Mouse (Mus musculus): Measurements from ENCODE around the gene Fbxo8. TPM values are rescaled to one million over a fixed set of nuclear protein-coding genes. Genes with fewer than 3 reads are reported as not detected.

Fbxo8 gene
- total RNA-seq, 1 experiment from 2014 or later, result 53.9 TPM

DNA sequence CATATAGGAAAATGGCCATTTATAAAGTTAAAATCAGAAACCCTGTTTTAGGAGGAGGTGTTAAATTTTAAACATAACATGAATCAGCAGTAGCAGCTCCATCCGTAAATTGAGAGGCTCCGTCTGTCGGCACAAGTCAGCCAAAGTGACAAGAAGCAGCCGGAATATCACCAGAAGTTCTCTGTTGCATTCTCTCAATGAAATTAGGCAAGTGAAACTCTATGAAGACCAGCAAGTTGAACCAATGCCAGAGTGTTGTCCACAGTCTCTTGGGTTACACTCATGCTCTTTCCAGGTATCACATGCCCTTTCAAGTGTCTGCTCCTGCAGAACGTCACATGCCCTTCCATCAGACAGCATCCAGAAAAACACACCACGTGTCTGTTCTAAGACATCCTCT lies 60.8 kb downstream of the Fbxo8 start:
- DNase-seq, result no peak

DNA sequence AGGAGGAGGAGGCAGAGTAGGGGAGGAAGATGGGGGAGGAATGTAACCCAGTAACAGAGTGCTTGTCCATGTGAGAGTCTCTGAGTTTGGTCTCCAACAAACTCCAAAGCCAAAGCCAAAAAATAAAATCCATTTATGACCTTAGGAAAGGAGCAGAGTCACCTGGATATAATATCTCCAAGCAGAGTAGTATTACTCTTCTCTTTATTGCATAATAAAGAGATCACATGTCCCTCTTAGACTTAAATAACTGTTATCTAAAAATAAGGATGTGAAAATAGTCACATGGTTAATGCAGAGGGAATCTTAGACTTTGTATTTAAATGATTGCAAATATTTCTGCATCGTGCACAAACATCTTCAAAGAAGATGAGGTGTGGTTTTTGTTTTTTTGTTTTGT lies 63.3 kb downstream of the Fbxo8 start:
- no peak for DNase-seq

DNA sequence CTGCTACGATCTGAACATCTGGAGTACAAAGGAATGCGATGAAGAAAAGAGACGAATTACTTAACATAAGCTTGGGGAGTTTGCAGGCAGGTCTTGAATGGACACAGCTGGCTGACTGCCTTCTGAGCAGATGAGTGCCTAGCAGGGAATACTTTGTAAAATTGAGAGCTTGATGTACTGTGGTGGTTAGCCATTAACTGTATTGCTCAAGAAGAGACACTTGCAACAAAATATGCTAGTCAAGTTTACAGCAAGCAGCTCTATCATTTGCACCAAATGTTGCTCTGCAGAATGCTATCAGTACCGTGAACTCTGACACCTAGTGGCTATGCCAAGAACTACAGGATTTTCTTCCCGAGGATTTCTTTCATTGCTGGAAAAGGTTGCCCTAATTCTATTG lies 64.1 kb downstream of the Fbxo8 start:
- DNase-seq, result peak; percentile 63

DNA sequence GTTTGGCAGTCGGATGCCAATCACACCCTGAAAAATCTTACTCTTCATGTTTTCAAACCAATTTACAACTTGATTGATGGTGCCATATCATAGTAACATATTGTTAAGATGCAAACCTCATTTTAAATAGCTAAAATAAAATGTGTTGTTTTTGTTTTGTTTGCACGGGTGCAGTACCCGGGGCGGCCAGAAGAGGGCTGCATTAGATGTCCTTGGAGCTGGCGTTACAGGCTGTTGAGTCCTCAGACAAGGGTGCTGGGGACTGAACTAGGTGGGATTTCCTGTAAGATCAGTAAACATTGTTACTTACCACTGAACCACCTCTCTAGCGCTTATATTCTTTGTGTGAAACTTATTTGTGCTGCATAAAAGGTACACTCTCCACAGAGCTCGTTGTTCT lies 65.4 kb downstream of the Fbxo8 start:
- DNase-seq, result peak; percentile 64

DNA sequence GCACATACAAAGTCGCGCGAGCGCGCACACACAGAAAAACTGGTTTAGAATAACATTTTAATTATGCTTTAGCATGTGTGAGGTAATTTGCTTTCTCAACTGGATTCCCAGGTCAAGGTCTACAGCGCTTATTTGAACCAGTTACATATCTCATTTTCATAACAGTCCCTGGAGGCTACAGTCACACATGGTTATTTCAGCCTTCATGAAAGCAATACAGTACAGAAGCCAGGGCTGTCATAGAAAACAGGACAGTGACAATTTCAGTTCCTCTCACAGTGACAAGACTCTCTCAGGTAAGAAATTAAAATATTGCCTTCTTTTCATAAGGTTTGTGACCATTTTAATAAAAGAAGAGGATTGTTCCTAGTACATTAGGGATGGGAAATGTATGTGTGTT lies 66.4 kb downstream of the Fbxo8 start:
- no peak for DNase-seq

DNA sequence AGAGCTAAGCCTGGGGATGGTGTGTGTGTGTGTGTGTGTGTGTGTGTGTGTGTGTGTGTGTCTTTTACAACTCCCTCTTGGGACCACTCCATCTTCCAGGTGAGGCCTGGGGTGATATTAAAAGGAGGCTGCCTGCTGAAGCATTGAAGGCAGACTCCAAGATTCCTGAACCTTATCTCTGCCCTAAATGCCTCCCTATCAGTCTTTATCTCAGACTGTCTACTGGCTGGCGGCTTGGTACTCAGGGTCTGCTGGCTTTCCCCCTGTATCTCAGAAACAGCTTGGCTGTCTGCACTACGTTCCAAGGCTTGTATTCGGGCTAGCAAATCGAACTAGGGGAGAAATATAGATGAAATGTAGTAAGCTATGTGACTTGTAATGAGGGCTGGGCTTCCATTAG lies 68.2 kb downstream of the Fbxo8 start:
- DNase-seq, result no peak

DNA sequence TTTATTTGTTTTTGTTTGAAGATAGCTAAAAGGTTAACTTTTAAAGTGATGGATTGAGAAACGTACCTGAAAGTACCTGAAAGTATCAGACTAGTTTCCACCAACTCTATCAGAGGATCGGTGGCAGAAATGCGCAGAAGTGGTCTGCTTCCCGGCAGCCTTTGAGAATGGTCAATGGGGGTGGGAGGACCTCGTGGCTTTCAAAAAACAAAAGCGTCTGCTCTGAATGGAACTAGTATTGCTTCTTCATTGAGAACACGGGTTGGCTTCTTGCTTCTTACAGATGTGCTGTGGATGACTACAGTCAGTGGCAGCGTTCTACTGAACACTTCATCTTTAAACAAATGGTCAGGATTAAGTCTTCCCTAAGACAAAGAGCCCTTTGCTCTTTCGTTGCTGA lies 68.7 kb downstream of the Fbxo8 start:
- DNase-seq, result no peak

DNA sequence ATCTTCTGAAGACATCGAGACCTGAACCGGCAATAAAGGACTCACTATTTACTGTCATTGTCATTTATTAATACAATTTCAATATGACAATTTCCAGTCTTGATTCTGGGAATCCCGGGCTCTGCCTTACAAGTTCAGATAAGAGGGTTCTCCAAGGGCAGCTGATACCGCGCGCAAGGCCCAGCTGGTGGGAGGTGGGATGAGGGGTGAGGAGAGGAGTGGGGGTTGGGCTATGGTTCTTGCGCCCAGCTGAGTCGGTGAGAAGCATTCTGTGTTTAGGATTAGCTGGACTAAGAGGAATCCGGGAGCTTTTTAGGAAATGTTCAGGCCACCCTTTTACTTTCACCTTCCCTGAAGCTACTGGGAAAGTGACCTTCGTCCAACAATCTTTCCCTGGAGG lies 69.8 kb downstream of the Fbxo8 start:
- DNase-seq, result no peak

DNA sequence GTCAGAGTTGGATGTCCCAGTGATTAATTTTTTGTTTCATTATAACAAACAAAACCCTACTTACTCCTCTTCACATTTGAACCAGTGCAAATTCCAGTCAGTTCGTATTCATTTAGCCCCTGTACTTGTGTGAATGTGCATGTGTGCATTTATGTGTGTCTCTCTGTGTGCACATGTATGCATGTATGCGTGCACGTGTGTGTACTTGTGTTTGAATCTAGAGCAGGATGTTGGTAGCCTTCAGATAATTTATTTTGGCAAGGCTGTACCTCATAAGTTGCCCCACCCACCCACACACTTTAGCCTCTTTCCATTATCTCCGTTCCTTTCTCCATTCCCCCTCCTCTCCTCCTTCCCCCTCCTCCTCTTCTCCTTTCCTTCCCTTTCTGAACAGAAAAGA lies 70.2 kb downstream of the Fbxo8 start:
- no peak for DNase-seq

DNA sequence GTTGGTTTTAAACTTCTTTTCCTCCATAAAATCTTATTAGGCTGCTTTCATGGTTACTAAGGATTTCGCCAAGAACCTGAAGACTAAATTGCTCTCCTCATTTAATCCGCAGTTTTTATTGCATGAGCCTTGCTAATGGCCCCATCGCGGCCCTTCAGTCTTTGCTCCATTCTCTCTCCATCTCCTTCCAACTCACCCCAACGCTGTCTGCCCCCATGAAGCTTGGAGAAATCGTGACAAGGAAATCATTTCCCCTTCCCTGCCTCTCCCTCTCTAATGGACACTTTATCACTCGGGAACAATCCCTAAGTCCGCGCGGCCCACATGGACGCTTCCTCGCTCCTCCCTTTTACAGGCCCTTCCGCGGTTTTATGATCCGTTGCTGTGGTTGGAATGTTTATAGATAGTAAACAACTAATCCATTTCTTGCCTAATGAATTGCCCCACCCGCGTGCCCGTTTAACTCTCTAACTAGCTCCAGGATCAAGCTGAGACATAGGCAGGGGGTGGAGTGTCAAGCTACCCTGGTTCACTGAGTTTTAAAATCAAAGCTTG lies 71.7 kb downstream of the Fbxo8 start:
- no peak for DNase-seq

DNA sequence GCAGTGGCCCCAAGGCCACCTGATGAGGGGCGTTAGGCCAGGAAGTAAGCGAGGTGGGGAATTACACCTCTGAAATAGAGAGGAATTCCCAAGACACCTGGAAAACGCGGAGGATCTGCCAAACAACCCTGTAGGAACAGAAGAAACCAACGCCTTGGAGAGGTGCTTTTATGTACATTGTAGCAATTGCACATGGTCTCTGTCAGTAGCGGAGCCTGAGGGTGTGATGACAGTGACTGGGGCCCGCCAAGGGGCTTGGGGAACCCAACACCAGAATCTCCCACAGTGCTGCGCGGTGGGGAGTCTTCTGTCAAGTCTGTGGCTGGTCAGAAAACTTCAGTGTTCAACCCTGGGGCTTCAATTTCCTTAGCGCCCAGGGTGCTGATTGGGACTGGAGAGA lies 72.5 kb downstream of the Fbxo8 start:
- no peak for DNase-seq

DNA sequence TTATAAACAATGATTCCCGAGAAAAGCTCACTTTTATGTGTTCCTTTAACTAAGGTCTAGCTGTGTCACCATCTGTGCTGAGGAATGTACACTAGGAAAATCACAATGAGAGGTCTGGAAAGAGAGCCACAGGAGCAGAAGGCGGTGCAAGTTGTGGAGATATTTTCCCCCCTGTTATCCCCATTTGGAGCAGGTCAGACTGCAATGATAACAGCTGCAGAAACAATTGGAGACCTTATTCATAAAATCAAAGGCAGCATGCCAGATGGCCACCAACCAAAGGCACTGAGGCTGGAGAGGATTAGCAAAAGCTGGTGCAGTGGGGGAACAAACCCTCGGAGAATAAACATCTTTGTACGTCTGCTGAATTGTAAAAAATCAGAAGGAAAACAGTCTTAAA lies 78.3 kb downstream of the Fbxo8 start:
- no peak for DNase-seq

DNA sequence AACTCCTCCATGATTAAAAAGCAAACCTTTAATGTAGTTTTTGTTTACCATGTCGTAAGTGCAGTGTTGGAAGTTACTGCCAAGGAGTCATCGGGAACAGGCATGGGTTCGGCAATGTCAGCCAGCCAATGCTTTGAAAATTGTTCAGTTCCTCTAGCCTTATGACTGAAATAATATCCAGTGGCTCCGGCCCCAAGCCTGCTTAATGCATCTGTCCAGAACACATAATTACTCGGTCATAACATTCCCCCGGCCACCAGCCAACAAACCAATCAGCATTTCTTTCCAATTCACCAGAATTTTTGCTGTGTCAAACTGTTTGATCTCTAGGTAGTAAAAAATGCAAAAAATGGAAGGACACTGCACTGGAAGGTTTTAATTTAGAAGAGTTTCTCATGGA lies 88.4 kb downstream of the Fbxo8 start:
- DNase-seq, result no peak

Small RNA genes within 50 kb of the gene (microRNA-seq; reads per million reads assigned to microRNA genes)
- gene Gm25992, result 0 reads per million in 2 experiments

Other genes with a start within 250 kb of the Fbxo8 start
- gene Cep44, start within 50 bp of the Fbxo8 start, total RNA-seq (2021), result 22.5 and 24.8 TPM in 2 replicates

All from adrenal gland, postnatal 14 days (tissue).